Mouse (Mus musculus): ENCODE results near the gene Snx9.

DNA sequence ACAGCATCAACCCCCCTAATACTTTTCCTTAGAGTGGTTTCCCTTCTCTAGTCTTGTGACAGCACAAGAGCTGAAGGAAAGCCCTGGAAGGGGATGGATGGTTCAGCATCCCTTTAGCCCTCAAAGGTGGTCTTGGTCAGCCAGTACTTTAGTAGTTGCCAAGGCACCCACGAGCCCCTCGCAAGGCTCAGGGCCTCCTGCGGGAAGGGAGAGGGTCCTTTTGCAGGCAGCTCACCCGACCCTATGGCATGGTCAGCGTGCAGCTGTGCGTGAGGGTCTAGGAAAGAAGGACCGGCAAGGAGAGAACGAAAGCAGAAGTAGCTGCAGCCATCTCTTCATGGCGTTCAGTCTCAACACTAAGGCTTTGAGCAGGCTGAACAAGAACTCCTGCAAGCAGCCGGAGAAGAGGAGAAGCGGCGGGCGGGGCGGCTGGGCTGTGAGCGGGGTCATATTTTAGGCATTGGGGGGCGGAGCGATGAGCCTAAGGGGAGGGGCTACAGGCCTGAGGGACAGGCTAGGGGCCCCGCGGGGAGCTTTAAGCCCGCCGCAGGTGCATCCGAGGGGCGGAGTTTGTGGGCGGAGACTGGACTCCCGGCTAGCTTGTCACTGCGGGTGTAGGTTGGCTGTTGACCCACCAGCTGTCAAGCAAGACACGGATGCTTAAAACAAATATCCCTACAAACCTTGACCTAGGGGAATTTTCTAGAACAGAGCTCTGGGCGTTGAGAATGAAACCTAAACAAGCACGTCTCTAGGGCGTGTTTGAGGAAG lies 93.6 kb downstream of the Snx9 start:
- TF ChIP-seq POLR2A (IDR thresholded peaks at IDR 0.05; ENCODE audit: insufficient read length, low read depth) (no peak), USF1 (IDR thresholded peaks at IDR 0.05; ENCODE audit: low read depth) (no peak), MYOD1 (IDR thresholded peaks at IDR 0.05; ENCODE audit: control insufficient read depth in 1 of 3, insufficient read length in 2 of 3, low read depth in 2 of 3) (peak in 1 of 3 experiments; percentile 31), E2F4 (IDR thresholded peaks at IDR 0.05; ENCODE audit: insufficient read depth) (no peak), SRF (IDR thresholded peaks at IDR 0.05; ENCODE audit: control insufficient read depth, insufficient read length, low read depth) (no peak), MAX (IDR thresholded peaks at IDR 0.05; ENCODE audit: low read depth) (no peak), TCF12 (IDR thresholded peaks at IDR 0.05; ENCODE audit: insufficient read depth, poor library complexity, severe bottlenecking) (no peak), POLR2AphosphoS2 (IDR thresholded peaks at IDR 0.05; ENCODE audit: insufficient read length, low read depth) (no peak), CEBPB (IDR thresholded peaks at IDR 0.05; ENCODE audit: insufficient read depth, poor library complexity, severe bottlenecking) (no peak), MYOG (IDR thresholded peaks at IDR 0.05; ENCODE audit: control insufficient read depth in 1 of 3, insufficient read depth in 1 of 3, insufficient read length in 2 of 3, low read depth in 2 of 3) (peak in 1 of 3 experiments; percentile 40)

Data from myocyte (in vitro differentiated cells).